Mouse (Mus musculus) neural tube, embryonic 15.5 days (tissue): ENCODE data around the gene Tpp1. TPM values are rescaled to one million over a fixed set of nuclear protein-coding genes. Genes with fewer than 3 reads are reported as not detected.
A peak's percentile ranks its signal among the peaks of the same experiment; 100 is the strongest.

Source experiments
- ATAC-seq: fragments of 200-750 bp; cut with Nextera tagmentation; 2 replicates; pipeline ENCODE4 v1.8.0; 2017; ENCODE audit warnings: mild to moderate bottlenecking, moderate TSS enrichment, moderate library complexity; ENCODE audit not compliant: low FRiP score
- H3K27ac ChIP-seq: fragments of 300-500 bp; sonication (generic); replicated peaks from 2 replicates; pipeline ENCODE4 v1.5.1; 2015; ENCODE audit warnings: mild to moderate bottlenecking, inconsistent platforms
- H3K27me3 ChIP-seq: fragments of 300-500 bp; sonication (generic); replicated peaks from 2 replicates; pipeline ENCODE4 v1.6.1; 2015; ENCODE audit warnings: inconsistent platforms
- H3K36me3 ChIP-seq: fragments of 300-500 bp; sonication (generic); 2 replicates; pipeline ENCODE4 v1.6.1; 2015; ENCODE audit warnings: inconsistent platforms
- H3K4me1 ChIP-seq: fragments of 300-500 bp; sonication (generic); 2 replicates; pipeline ENCODE4 v1.6.1; 2015; ENCODE audit warnings: inconsistent platforms
- H3K4me2 ChIP-seq: fragments of 300-500 bp; sonication (generic); 2 replicates; pipeline ENCODE4 v1.6.1; 2015; ENCODE audit warnings: inconsistent platforms, mild to moderate bottlenecking, moderate library complexity
- H3K4me3 ChIP-seq: fragments of 300-500 bp; sonication (generic); replicated peaks from 2 replicates; pipeline ENCODE4 v1.5.1; 2015; ENCODE audit warnings: mild to moderate bottlenecking, inconsistent platforms
- H3K9ac ChIP-seq: fragments of 300-500 bp; sonication (generic); replicated peaks from 2 replicates; pipeline ENCODE4 v1.6.1; 2015; ENCODE audit warnings: mild to moderate bottlenecking, inconsistent platforms
- H3K9me3 ChIP-seq: fragments of 300-500 bp; sonication (generic); replicated peaks from 2 replicates; pipeline ENCODE4 v1.6.1; 2016; ENCODE audit warnings: inconsistent platforms
- WGBS: fragments of 180-500 bp; shearing (Covaris S2); methylation state at CpG from one replicate; pipeline ENCODE4 v1.1.7; 2015; ENCODE audit warnings: mixed read lengths; 5-methylcytosine and 5-hydroxymethylcytosine counted together
- polyA plus RNA-seq: library from polyadenylated mRNA; unstranded; fragments of >200 nt; fragmentation: Nextera tagmentation; extraction: Ambion mirVana; gene quantifications from 2 replicates; pipeline ENCODE4 v1.2.1, GENCODE M21; 2015

The Tpp1 gene
- 41.4 and 50.2 TPM in 2 replicates for polyA plus RNA-seq

- WGBS, result 26% methylated on average over 20 of the region's 20 CpGs
- Histone ChIP-seq H3K9me3 (no peaks in the 10 kb centered on the region), H3K27me3 (no peaks in the 10 kb centered on the region)
Observed at GRCm38 (mm10) chr7:105751491-105752433, at the start of gene Tpp1. Gene Tpp1 (minus strand): TSS chr7:105752235.

GRCm38 (mm10) chr7:105796972-105797371 lies 44.9 kb upstream of the Tpp1 start:
- Histone ChIP-seq H3K4me2 (no peak overlapping the region), H3K27me3 (no peaks in the 10 kb centered on the region), H3K4me3 (no peak overlapping the region), H3K36me3 (no peaks in the 10 kb centered on the region), H3K4me1 (no peaks in the 10 kb centered on the region), H3K27ac (no peak overlapping the region), H3K9ac (no peak overlapping the region), H3K9me3 (no peaks in the 10 kb centered on the region)
- 91% methylated on average over 3 of the region's 3 CpGs for WGBS
- ATAC-seq, result no peak

More at GRCm38 (mm10) chr7:105751491-105752433, at the start of gene Tpp1:
- Histone ChIP-seq H3K27ac (peak within 1 kb of the TSS; percentile 76), H3K9ac (peak within 1 kb of the TSS; percentile 56), H3K36me3 (peaks cover 55% of the 10 kb centered on the region), H3K4me3 (peak within 1 kb of the TSS; percentile 47), H3K4me2 (peak within 1 kb of the TSS; percentile 64), H3K4me1 (peaks cover 20% of the 10 kb centered on the region)
- ATAC-seq, result peak; percentile 92

GRCm38 (mm10) chr7:105795759-105796366 lies 43.8 kb upstream of the Tpp1 start:
- Histone ChIP-seq H3K4me3 (no peak overlapping the region), H3K4me2 (no peak overlapping the region), H3K4me1 (no peaks in the 10 kb centered on the region), H3K9ac (no peak overlapping the region), H3K36me3 (no peaks in the 10 kb centered on the region), H3K9me3 (no peaks in the 10 kb centered on the region), H3K27me3 (no peaks in the 10 kb centered on the region), H3K27ac (no peak overlapping the region)
- ATAC-seq, result no peak; the same call in 1 of the 2 replicates
- WGBS, result 19% methylated on average over 7 of the region's 7 CpGs

GRCm38 (mm10) chr7:105793701-105794100 lies 41.7 kb upstream of the Tpp1 start:
- H3K4me2 ChIP-seq, result no peak overlapping the region
- peak overlapping the region; percentile 48; the same call in 1 of the 2 replicates for H3K27ac ChIP-seq
- ATAC-seq, result no peak
- H3K9me3 ChIP-seq, result no peaks in the 10 kb centered on the region
- no peaks in the 10 kb centered on the region; the same call in none of the 2 replicates for H3K4me1 ChIP-seq
- H3K9ac ChIP-seq, result no peak overlapping the region
- no peak overlapping the region for H3K4me3 ChIP-seq
- H3K36me3 ChIP-seq, result no peaks in the 10 kb centered on the region
- H3K27me3 ChIP-seq, result no peaks in the 10 kb centered on the region
- 77% methylated on average over 7 of the region's 7 CpGs for WGBS

- no peak overlapping the region for H3K4me2 ChIP-seq
- 78% methylated on average over 1 of the region's 1 CpGs for WGBS
- no peak overlapping the region for H3K27ac ChIP-seq
- no peak overlapping the region for H3K9ac ChIP-seq
- no peaks in the 10 kb centered on the region for H3K27me3 ChIP-seq
- no peak for ATAC-seq
- no peak overlapping the region for H3K4me3 ChIP-seq
- H3K4me1 ChIP-seq, result peaks cover 11% of the 10 kb centered on the region
- no peaks in the 10 kb centered on the region for H3K9me3 ChIP-seq
- no peaks in the 10 kb centered on the region for H3K36me3 ChIP-seq
Observed at GRCm38 (mm10) chr7:105791147-105791546, 39.1 kb upstream of the Tpp1 start.

GRCm38 (mm10) chr7:105787285-105788140 lies 35.5 kb upstream of the Tpp1 start, which contains the start of gene Dchs1:
Gene Dchs1 (minus strand): TSS chr7:105787654.
- Histone ChIP-seq H3K27ac (peak within 1 kb of the TSS; percentile 95), H3K9ac (peak within 1 kb of the TSS; percentile 92), H3K36me3 (peaks cover 7% of the 10 kb centered on the region; the same call in 1 of the 2 replicates), H3K9me3 (no peaks in the 10 kb centered on the region), H3K4me2 (peak within 1 kb of the TSS; percentile 78), H3K4me3 (peak within 1 kb of the TSS; percentile 73), H3K27me3 (no peaks in the 10 kb centered on the region), H3K4me1 (peaks cover 47% of the 10 kb centered on the region)
- ATAC-seq, result peak; percentile 76
- WGBS, result under 1% methylated on average over 69 of the region's 97 CpGs

GRCm38 (mm10) chr7:105786506-105787284 lies 34.7 kb upstream of the Tpp1 start:
- WGBS, result 3% methylated on average over 20 of the region's 20 CpGs
- Histone ChIP-seq H3K27me3 (no peaks in the 10 kb centered on the region), H3K4me1 (peaks cover 50% of the 10 kb centered on the region), H3K27ac (peak overlapping the region; percentile 95), H3K9ac (peak overlapping the region; percentile 92), H3K9me3 (no peaks in the 10 kb centered on the region), H3K4me2 (peak overlapping the region; percentile 78), H3K4me3 (peak overlapping the region; percentile 73), H3K36me3 (peaks cover 11% of the 10 kb centered on the region)
- ATAC-seq, result peak; percentile 81

- no peaks in the 10 kb centered on the region for H3K27me3 ChIP-seq
- H3K4me3 ChIP-seq, result peak overlapping the region; percentile 19
- peak overlapping the region; percentile 48; the same call in 1 of the 2 replicates for H3K27ac ChIP-seq
- H3K9ac ChIP-seq, result peak overlapping the region; percentile 17; the same call in 1 of the 2 replicates
- no peaks in the 10 kb centered on the region for H3K9me3 ChIP-seq
- no peak for ATAC-seq
- H3K4me2 ChIP-seq, result peak overlapping the region; percentile 78
- peaks cover 32% of the 10 kb centered on the region for H3K36me3 ChIP-seq
- 6% methylated on average over 4 of the region's 4 CpGs for WGBS
- peaks cover 58% of the 10 kb centered on the region for H3K4me1 ChIP-seq
Observed at GRCm38 (mm10) chr7:105784556-105784955, 32.5 kb upstream of the Tpp1 start.

GRCm38 (mm10) chr7:105783861-105784260 lies 31.8 kb upstream of the Tpp1 start:
- H3K4me2 ChIP-seq, result peak overlapping the region; percentile 78
- H3K27me3 ChIP-seq, result no peaks in the 10 kb centered on the region
- WGBS, result 53% methylated on average over 4 of the region's 4 CpGs
- H3K4me3 ChIP-seq, result no peak overlapping the region
- no peaks in the 10 kb centered on the region for H3K9me3 ChIP-seq
- H3K27ac ChIP-seq, result no peak overlapping the region
- H3K9ac ChIP-seq, result no peak overlapping the region
- H3K4me1 ChIP-seq, result peaks cover 65% of the 10 kb centered on the region
- no peak for ATAC-seq
- peaks cover 36% of the 10 kb centered on the region for H3K36me3 ChIP-seq

GRCm38 (mm10) chr7:105778553-105779265 lies 26.7 kb upstream of the Tpp1 start:
- peak overlapping the region; percentile 31 for H3K9ac ChIP-seq
- WGBS, result 13% methylated on average over 4 of the region's 4 CpGs
- ATAC-seq, result peak; percentile 66
- peaks cover 41% of the 10 kb centered on the region for H3K36me3 ChIP-seq
- H3K27ac ChIP-seq, result peak overlapping the region; percentile 78
- peaks cover 75% of the 10 kb centered on the region for H3K4me1 ChIP-seq
- no peak overlapping the region for H3K4me3 ChIP-seq
- H3K9me3 ChIP-seq, result no peaks in the 10 kb centered on the region
- peak overlapping the region; percentile 44 for H3K4me2 ChIP-seq
- no peaks in the 10 kb centered on the region for H3K27me3 ChIP-seq
